Mouse (Mus musculus): Measurements from ENCODE around the gene Slc26a6.

- TF ChIP-seq POLR2A (IDR thresholded peaks at IDR 0.05; ENCODE audit: insufficient read depth, low read depth, low read length) (no peak), CTCF (IDR thresholded peaks at IDR 0.05; ENCODE audit: insufficient read depth, low read depth, low read length) (no peak)
Observed at GRCm38 (mm10) chr9:108819495-108819894, 33.6 kb upstream of the Slc26a6 start.
